7 mouse cellular contexts compared by ENCODE assay signal in the genomic region with DNA sequence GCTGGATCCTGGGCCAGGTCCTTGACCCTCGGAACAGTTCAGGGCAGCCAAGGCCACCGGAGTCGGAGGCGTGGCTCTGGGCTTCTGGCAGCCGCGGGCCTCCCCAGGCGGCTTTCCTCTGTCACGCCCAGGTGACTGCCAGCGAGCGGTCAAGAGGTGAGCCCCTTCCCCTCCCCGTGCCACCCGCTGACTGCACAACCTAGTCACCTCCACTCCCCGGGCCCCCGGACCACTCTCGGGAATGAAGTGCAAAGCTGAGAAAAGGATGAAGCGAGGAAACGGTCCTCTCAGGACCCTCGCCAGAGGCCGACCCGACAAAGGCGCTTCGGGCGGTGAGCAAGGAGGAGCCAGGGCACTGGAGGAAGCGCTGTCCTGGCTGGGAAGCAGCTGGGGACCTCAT. TPM values are rescaled to one million over a fixed set of nuclear protein-coding genes. Genes with fewer than 3 reads are reported as not detected.
DNase-seq lines count a peak whose midpoint lies in the region; ATAC-seq lines count a peak whose summit lies in the region.
"Not testable (repeated sequence)": the region's sequence is repeated elsewhere in the genome, so short reads cannot be mapped to it uniquely, and the experiment has no call there.

No protein-coding gene starts in this region.

- H3K9ac ChIP-seq in forebrain, embryonic 12.5 days: peak overlapping the region; percentile 56; the same call in 1 of the 2 replicates
- H3K9ac ChIP-seq in heart, embryonic 13.5 days: peak overlapping the region; percentile 73
- peak overlapping the region; percentile 51; the same call in 1 of the 2 replicates for H3K9ac ChIP-seq in intestine, embryonic 16.5 days (ENCODE audit: low read depth, low read length)

- H3K9me3 ChIP-seq in forebrain, embryonic 12.5 days; heart, embryonic 13.5 days; intestine, embryonic 16.5 days (ENCODE audit: control insufficient read depth, low read length); limb, embryonic 10.5 days (replicated peaks): not testable (repeated sequence)

- peak; percentile 3 for DNase-seq in cerebellum, adult 8-10 months
- DNase-seq in limb, embryonic 10.5 days (ENCODE audit: low spot score): peak; percentile 57
- peak; percentile 2 for DNase-seq in lung, postnatal 14 days
- peak; percentile 7 for DNase-seq in right cerebral cortex, postnatal 14 days

- not testable (repeated sequence) for H3K36me3 ChIP-seq in forebrain, embryonic 12.5 days (replicated peaks); heart, embryonic 13.5 days; intestine, embryonic 16.5 days (ENCODE audit: control insufficient read depth, insufficient read depth, low read length); limb, embryonic 10.5 days

- not testable (repeated sequence) for ATAC-seq in forebrain, embryonic 12.5 days (ENCODE audit: low FRiP score); heart, embryonic 13.5 days (ENCODE audit: extremely low read depth, insufficient number of reproducible peaks, low FRiP score, low TSS enrichment); intestine, embryonic 16.5 days

- not testable (repeated sequence) for H3K4me1 ChIP-seq in forebrain, embryonic 12.5 days; heart, embryonic 13.5 days; intestine, embryonic 16.5 days (ENCODE audit: control insufficient read depth, insufficient read depth, low read length); limb, embryonic 10.5 days

- not testable (repeated sequence) for H3K27me3 ChIP-seq in forebrain, embryonic 12.5 days; heart, embryonic 13.5 days (replicated peaks); intestine, embryonic 16.5 days (replicated peaks; ENCODE audit: control insufficient read depth, insufficient read depth, low read length); limb, embryonic 10.5 days (ENCODE audit: low read depth, poor library complexity, severe bottlenecking)

- not testable (repeated sequence) for H3K27ac ChIP-seq in forebrain, embryonic 12.5 days; heart, embryonic 13.5 days (replicated peaks); intestine, embryonic 16.5 days (ENCODE audit: low read length); limb, embryonic 10.5 days

- peak overlapping the region; percentile 46 for H3K4me3 ChIP-seq in forebrain, embryonic 12.5 days (replicated peaks)
- H3K4me3 ChIP-seq in heart, embryonic 13.5 days: peak overlapping the region; percentile 58
- peak overlapping the region; percentile 49 for H3K4me3 ChIP-seq in intestine, embryonic 16.5 days (ENCODE audit: low read length)
- H3K4me3 ChIP-seq in limb, embryonic 10.5 days: peak overlapping the region; percentile 53

- WGBS in forebrain, embryonic 12.5 days: 1% methylated on average over 23 of the region's 24 CpGs
- WGBS in heart, embryonic 13.5 days: under 1% methylated on average over 19 of the region's 24 CpGs
- 2% methylated on average over 21 of the region's 24 CpGs for WGBS in intestine, embryonic 16.5 days
- WGBS in limb, embryonic 10.5 days: 1% methylated on average over 22 of the region's 24 CpGs

- H3K4me2 ChIP-seq in forebrain, embryonic 12.5 days: peak overlapping the region; percentile 72
- H3K4me2 ChIP-seq in heart, embryonic 13.5 days: peak overlapping the region; percentile 79
- H3K4me2 ChIP-seq in intestine, embryonic 16.5 days (ENCODE audit: low read depth, low read length): peak overlapping the region; percentile 78

RNA-seq across cellular contexts. Expression of gene Gm3248, which starts 0.4 kb away (rescaled TPM):
- 0.34 and 0.92 TPM in 2 replicates for polyA plus RNA-seq in forebrain, embryonic 12.5 days (2016; fragmentation: Nextera tagmentation; extraction: Ambion mirVana)
- 0.56 and 0.59 TPM in 2 replicates for polyA plus RNA-seq in heart, embryonic 13.5 days (2015; fragmentation: Nextera tagmentation; extraction: Ambion mirVana)
- 0.48 and 0.56 TPM in 2 replicates for polyA plus RNA-seq in intestine, embryonic 16.5 days (2015; fragmentation: Nextera tagmentation; extraction: Ambion mirVana)
- 0.20 and 0.46 TPM in 2 replicates for polyA plus RNA-seq in limb, embryonic 10.5 days (2016; fragmentation: Nextera tagmentation; extraction: Ambion mirVana)

RNA-seq across cellular contexts. Expression of gene Gm3453, which starts 17.8 kb away (rescaled TPM):
- polyA plus RNA-seq in forebrain, embryonic 12.5 days (2016; fragmentation: Nextera tagmentation; extraction: Ambion mirVana): not detected in 2 replicates
- not detected in 2 replicates for polyA plus RNA-seq in heart, embryonic 13.5 days (2015; fragmentation: Nextera tagmentation; extraction: Ambion mirVana)
- not detected in 2 replicates for polyA plus RNA-seq in intestine, embryonic 16.5 days (2015; fragmentation: Nextera tagmentation; extraction: Ambion mirVana)
- not detected in 2 replicates for polyA plus RNA-seq in limb, embryonic 10.5 days (2016; fragmentation: Nextera tagmentation; extraction: Ambion mirVana)

Comparison
In these comparisons a context has a peak if more than half of its experiments do, and no peak if none do; other contexts are left out.
1. DNase-seq: peak in every context shown above with its lines; median percentile 57 in limb, embryonic 10.5 days; 7 in right cerebral cortex, postnatal 14 days; 3 in cerebellum, adult 8-10 months; 2 in lung, postnatal 14 days.